Mouse (Mus musculus) right cerebral cortex, postnatal 10 days (tissue): ENCODE results near the gene Gm28042.

Source experiments
- DNase-seq, 2 experiments: peaks; one replicate each; pipeline ENCODE4 v3.0.0; 2021; ENCODE audit warnings: low spot score in 2 of 2

The Gm28042 gene

GRCm38 (mm10) chr2:120026984-120027949, at the start of gene Gm28042, which contains the start of gene Jmjd7:
TSS of gene Gm28042 (plus strand) at chr2:120027493.
TSS of gene Jmjd7 (plus strand) at chr2:120027483.
- DNase-seq, result peak; percentile 92 to 94

DNA sequence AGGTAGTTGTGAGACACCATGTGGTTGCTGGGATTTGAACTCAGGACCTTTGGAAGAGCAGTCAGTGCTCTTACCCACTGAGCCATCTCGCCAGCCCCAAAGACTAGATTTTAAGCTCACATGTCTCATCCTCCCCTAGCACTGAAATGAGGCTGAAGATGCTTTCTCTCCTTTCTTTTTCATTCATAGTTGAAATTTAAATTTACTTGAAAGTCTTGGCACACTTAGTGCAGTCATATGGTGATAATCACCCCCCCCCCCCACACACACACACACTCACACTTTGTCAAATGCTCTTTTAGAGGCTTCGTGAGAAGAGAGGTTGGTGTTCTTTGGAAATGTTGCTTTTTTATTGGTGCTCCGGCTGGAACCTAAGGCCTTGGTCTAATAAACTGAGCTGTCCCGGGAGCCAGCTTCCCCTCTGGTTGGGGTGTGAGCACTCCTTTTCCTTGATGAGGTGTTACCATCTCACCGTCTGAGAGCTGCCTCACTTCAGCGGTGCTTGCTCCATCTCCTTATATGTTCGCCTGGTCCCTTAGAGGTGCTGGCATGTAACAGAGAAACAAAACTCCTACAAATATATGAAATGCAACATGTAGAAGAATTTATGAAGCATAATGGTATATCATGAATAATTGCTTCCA, 46.8 kb upstream of the Gm28042 start:
- no peak for DNase-seq

GRCm38 (mm10) chr2:119981631-119982030, 45.7 kb upstream of the Gm28042 start:
- no peak for DNase-seq

DNA sequence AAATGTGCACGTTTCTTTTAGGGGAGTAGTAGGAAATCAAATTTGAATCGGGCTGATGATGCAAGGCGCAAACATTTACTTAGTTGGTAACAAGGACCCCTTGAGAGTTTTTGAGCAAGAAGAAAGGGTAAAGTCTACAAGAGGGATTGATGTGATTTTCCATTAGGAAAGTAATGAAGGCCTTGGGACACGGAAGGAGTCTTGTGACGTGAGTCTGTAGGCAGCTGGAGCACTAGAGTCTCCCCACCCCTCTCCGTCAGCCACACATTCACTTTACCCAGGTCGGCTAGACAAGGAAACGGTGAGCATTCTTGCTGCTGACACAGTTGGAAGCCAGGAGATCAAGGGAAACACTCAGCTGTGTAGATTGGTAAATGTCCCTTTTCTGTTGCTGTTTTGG, 41.4 kb upstream of the Gm28042 start:
- DNase-seq, result no peak

GRCm38 (mm10) chr2:119986369-119986768, 40.9 kb upstream of the Gm28042 start:
- DNase-seq, result no peak

DNA sequence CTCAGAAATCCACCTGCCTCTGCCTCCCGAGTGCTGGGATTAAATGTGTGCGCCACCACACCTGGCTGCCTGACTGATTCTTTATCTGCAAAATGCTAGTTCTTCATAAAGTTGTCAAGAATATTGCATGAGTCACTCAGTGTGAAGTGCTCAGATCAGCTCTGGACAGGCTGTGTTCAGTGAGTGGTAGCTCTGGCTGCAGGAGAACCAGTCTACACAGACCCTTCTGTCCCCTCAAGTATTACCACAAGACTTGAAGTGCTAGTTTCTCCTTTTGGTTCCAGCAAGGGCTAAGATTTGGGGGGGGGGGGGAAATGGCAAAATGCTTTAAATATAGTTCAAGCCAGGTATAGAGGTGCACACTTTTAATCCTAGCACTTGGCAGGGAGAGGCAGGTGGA, 39.9 kb upstream of the Gm28042 start:
- DNase-seq, result no peak

DNA sequence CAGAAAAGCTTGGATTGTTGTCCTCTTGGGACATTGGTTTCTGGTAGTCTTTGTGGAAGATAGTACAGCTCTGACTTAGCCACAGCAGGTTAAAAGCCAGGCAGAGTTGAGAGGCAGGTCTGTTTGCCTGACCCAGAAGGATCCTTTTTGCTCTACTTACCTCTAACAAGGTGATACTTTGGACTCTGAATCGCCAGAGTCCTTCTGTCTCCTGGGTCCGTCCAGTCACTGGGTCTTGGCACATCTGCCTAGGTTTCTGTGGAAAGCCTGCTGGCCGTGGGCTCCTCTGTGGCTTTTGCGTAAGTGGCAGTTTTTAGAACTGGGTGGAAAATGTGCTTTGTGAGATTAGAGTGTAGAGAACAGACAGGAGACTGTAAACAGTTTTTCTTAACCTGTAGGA, 38.3 kb upstream of the Gm28042 start:
- no peak for DNase-seq

- DNase-seq, result no peak
Measured at GRCm38 (mm10) chr2:119990881-119991280, 36.4 kb upstream of the Gm28042 start.

- DNase-seq, result no peak
Measured at GRCm38 (mm10) chr2:119992349-119992748, 34.9 kb upstream of the Gm28042 start.

DNA sequence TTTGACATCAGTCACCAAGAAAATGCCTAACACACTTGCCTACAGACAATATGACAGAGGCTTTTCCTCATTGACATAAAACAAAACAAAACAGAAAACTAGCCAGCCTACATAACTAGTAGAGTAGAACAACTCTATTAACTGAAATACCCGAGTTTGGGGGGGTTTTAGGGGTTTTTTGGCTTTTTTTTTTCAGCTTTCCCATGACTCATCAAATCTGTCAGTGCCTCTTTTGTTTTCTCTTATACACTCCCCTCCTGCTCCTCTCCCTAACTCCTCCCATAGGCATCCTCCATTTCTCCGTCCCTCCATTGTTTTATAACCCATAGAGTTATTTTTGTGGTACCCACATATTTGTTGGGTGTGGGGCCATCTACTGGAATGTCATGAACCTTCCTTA, 33.8 kb upstream of the Gm28042 start:
- no peak for DNase-seq

GRCm38 (mm10) chr2:119994839-119995238, 32.5 kb upstream of the Gm28042 start:
- no peak for DNase-seq

DNA sequence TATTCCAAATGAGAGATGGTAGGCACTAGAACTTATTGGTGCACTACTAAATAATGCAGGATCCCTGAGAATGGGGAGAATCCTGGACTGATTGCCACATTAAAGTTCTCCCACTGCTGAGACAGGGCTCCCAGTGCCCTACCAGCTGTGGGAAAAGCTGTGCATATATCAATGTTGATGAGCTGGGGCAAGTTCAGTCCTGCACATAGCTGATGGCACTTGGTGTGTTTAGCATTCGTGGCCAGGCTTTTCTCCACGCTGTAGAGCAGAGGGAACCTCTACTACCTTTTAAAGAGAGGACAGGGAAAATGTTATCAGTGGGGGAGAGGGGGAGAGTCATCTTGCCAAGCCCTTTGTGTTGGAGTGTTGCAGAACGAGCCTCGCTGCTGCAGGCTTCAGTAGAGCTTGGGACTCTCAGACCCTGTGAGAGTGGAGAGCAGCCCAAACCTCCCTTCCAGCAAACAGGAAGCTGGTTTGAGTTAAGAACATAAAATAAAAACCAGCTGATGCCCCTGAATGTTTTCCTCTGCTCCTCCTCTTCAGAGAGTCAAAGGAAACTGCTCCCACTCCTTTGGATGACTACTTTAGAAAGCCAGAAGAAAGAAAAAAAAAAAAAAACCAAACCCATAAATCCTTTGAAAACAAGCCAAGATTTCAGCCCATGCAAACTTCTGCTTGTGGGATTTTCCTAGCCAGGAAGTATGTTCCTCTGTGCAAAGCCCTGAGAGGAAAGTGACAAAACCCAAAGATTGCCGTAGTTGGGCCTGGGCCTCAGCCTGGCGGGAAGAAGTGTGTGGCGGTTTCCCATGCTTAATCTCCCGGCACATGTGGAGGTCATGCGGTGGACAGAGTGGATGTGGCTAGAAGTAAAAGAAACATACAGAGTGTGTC, 31.7 kb upstream of the Gm28042 start:
- no peak for DNase-seq

DNA sequence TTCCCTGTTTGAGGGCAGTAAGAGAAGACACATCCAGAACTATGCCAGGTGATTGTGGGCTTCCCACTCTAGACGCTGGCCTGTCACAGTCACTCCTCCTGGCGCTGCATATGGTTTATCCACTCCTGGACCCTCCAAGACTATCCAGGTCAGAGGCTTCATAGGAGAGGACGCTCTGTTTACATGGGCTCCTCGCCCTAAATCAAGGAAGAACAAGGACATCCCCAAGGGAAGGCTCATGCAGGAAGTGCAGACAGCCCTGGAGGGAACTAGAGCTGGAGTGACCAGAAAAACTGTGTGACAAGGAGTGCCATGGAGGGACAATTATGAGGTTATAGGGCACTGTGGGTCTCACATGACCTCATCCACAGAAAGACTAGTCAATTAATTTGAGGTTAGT, 29.9 kb upstream of the Gm28042 start:
- no peak for DNase-seq

DNA sequence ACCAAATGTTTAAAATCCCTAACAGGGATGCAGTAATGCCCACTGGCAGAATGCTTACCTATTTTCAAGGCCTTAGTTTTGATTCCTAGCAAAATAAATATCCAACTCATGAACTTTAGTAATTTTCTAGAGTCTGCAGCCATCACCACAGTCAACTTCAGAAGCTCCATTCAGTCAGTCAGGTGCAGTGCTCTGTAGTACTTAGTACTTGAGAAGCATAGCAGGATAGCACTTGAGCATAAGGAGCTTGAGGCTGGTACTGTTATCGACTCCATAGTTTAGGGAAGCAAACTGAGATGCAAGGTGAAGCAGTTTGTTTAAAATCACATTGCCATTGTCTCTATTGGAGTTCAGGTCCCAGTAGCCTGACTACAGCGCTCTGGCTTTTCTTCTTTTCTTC, 27.6 kb upstream of the Gm28042 start:
- no peak for DNase-seq

DNA sequence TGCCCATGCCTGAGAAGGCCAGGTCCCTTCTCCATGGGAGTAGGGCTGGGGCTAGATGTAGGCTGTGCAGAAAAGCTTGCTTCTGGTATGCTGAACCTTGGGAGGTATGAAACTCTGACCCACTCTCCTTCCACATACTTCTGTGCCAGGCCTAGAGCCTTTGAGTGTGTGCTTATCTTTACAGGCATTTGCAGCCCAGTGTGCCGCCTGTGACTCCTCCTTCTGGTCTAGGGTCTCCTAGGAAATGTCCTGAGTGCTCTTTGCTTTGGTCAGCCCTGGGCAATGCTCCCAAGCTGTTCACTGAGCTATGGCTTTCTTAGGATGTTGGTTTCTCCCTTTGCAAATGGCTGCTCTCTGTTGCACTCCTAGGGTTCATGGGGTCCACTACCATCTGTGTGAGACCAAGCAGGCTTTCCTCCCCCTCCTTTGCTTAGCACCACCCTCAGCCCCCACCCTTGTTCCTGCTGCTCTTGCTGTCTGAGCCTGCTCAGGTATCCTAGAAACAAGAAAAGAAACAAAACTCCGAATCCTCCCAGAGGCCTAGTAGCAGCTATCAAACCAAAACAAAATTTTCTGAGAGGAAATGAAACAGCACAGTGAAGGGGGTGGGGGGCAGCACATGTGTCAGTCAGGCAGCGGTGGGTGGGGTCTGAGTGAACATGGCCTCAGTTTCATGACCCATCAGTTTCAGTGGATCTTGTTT, 26.3 kb upstream of the Gm28042 start:
- no peak for DNase-seq

DNA sequence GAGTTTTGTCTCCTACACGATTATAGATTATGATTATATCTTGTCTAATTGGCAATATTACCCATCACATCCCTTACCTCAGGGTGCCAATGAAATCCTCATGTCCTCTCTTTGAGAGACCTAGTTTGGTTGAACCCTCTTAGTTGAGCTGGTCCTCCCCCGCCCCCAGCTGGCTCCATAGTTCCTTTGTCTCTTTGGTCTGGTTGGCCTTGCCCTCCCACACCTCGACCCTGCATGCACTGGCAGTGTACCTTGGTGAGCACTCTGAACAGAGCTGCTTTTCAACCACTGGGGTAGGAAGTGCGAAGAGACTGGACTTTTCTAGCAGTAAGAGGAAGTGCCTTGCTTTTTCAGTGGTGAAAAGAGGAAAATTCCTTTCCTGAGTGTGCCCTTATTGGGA, 25.3 kb upstream of the Gm28042 start:
- DNase-seq, result no peak

DNA sequence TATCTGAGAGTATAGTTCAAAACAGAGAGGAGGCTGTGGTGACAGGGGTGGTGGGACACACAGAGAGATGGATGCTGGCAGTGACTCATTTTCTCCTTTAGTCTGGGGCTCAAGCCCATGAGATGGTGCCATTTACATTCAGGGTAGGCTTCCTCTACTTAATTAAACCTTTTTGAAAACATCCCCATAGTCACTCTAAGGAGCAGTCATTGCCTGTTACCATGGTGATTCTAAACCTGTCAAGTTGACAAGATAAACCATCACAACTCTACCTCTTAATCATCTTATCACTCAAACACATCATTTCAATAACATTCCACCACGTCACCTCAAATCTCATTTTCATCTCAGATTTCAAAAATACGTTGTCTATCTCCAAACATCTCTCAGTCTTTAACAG, 23.3 kb upstream of the Gm28042 start:
- DNase-seq, result no peak

GRCm38 (mm10) chr2:120006696-120007095, 20.6 kb upstream of the Gm28042 start:
- no peak for DNase-seq

GRCm38 (mm10) chr2:120007680-120008210, 19.5 kb upstream of the Gm28042 start:
- DNase-seq, result no peak

DNA sequence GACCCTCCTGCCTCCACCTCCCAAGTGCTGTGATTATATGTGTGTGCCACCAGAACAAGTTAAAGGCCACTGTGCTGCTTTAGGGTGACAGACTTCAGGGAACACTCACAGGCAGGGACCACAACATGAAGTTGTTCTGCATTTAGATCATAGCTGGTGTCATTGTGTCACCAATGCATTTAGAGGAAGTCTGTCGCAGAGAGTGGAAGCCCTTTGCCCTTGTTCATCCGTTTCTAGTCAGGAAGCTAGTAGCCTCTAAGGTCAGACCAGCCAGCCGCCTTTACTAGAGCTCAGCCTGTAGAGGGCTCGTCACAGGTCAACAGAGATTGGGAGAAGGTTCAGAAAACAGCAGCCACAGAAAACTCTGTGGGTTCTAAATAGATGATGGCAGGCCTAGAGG, 18.6 kb upstream of the Gm28042 start:
- DNase-seq, result no peak
